Mouse (Mus musculus) kidney, adult 2 months (tissue): ENCODE results near the gene Nln.

Source experiments
- CTCF ChIP-seq: fragments of 200-500 bp; conservative IDR thresholded peaks from 2 replicates; pipeline ENCODE4 v1.5.1; 2011; ENCODE audit warnings: low read depth, mild to moderate bottlenecking, control low read depth, low read length, moderate library complexity, mixed read lengths; ENCODE audit not compliant: insufficient read depth, insufficient read length
- POLR2A ChIP-seq: fragments of 200-500 bp; IDR thresholded peaks from one replicate; pipeline ENCODE4 v1.6.1; 2011; ENCODE audit warnings: low read depth, low read length, control low read depth

DNA sequence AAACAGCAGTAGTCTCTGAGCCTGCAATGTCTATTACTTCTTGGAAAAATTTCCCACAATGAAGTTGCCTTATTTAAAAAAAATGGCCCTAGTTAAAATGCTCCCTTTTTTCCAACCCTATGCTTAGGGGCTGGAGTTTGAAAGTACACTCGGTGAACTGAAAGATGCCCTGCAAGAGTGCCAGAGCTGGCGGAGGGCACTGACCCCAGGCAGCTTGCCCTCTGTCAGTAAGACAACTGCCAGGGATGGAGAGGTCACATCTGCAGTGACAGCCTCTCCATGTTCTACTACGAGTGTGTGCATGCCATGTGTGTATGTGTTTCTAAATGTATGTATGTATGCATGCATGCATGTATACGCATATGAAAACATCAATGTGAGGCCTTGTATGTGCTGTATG lies 78.5 kb downstream of the Nln start:
- TF ChIP-seq POLR2A (no peak), CTCF (no peak)
